Mouse (Mus musculus): ENCODE measurements around the gene Fam3b.

DNA sequence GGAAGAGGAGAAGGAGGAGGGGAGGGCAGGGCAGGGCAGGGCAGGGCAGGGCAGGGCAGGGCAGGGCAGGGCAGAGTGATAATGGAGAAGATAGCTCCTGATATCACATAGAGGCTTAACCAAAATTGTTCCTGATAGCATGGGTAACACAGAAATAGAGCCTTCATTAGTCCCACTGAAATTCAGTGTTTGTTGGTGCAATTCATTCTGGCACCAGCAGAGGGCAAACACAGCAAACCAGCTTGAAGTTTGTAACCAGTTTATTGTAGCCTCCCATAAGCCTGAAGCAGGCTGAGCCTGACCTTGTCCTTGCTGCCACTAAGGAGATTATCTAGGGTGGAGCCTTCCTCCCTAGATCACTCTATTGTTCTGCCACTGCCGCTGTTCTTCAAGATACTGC lies 8.4 kb upstream of the Fam3b start:
- TF ChIP-seq CTCF (IDR thresholded peaks at IDR 0.05; ENCODE audit: low read depth) (peak; percentile 88), EP300 (optimal IDR thresholded peaks at IDR 0.05) (no peak)
